Mouse (Mus musculus): ENCODE data around the gene Gm12845.
A peak's percentile ranks its signal among the peaks of the same experiment; 100 is the strongest.
"Not testable (repeated sequence)": the region's sequence is repeated elsewhere in the genome, so short reads cannot be mapped to it uniquely, and the experiment has no call there.

The Gm12845 gene

GRCm38 (mm10) chr4:117724112-117724511 lies at the start of gene Gm12845:
Gene Gm12845 (plus strand): TSS chr4:117724412.
- DNase-seq (ENCODE audit: extremely low read depth, low read depth), result no peak

GRCm38 (mm10) chr4:117676903-117677302 lies 47.3 kb upstream of the Gm12845 start:
- peak; percentile 48 for DNase-seq (ENCODE audit: extremely low read depth, low read depth)

- peak; percentile 20 for DNase-seq (ENCODE audit: extremely low read depth, low read depth)
Measured at GRCm38 (mm10) chr4:117680963-117681362, 43.2 kb upstream of the Gm12845 start.

- DNase-seq (ENCODE audit: extremely low read depth, low read depth), result peak; percentile 74
Measured at GRCm38 (mm10) chr4:117681931-117682461, 42.2 kb upstream of the Gm12845 start, which contains the start of gene Dmap1. Gene Dmap1 (minus strand): TSS chr4:117682273.

- no peak for DNase-seq (ENCODE audit: extremely low read depth, low read depth)
Measured at GRCm38 (mm10) chr4:117682463-117682862, 41.7 kb upstream of the Gm12845 start.

GRCm38 (mm10) chr4:117683048-117683768 lies 41.0 kb upstream of the Gm12845 start:
- no peak for DNase-seq (ENCODE audit: extremely low read depth, low read depth)

GRCm38 (mm10) chr4:117686354-117686753 lies 37.9 kb upstream of the Gm12845 start:
- no peak for DNase-seq (ENCODE audit: extremely low read depth, low read depth)

- DNase-seq (ENCODE audit: extremely low read depth, low read depth), result peak; percentile 44
Measured at GRCm38 (mm10) chr4:117705361-117705760, 18.9 kb upstream of the Gm12845 start.

GRCm38 (mm10) chr4:117708780-117709550 lies 15.2 kb upstream of the Gm12845 start:
- no peak for DNase-seq (ENCODE audit: extremely low read depth, low read depth)

- peak; percentile 31 for DNase-seq (ENCODE audit: extremely low read depth, low read depth)
Measured at GRCm38 (mm10) chr4:117712314-117712713, 11.9 kb upstream of the Gm12845 start.

GRCm38 (mm10) chr4:117713303-117714098 lies 10.7 kb upstream of the Gm12845 start:
- DNase-seq (ENCODE audit: extremely low read depth, low read depth), result no peak

- DNase-seq (ENCODE audit: extremely low read depth, low read depth), result no peak
Measured at GRCm38 (mm10) chr4:117731926-117732325, 7.7 kb downstream of the Gm12845 start.

GRCm38 (mm10) chr4:117737559-117737958 lies 13.3 kb downstream of the Gm12845 start:
- peak; percentile 9 for DNase-seq (ENCODE audit: extremely low read depth, low read depth)

- DNase-seq (ENCODE audit: extremely low read depth, low read depth), result not testable (repeated sequence)
Measured at GRCm38 (mm10) chr4:117752469-117752868, 28.3 kb downstream of the Gm12845 start.

- DNase-seq (ENCODE audit: extremely low read depth, low read depth), result no peak
Measured at GRCm38 (mm10) chr4:117760151-117760550, 35.9 kb downstream of the Gm12845 start.

- DNase-seq (ENCODE audit: extremely low read depth, low read depth), result no peak
Measured at GRCm38 (mm10) chr4:117765416-117765815, 41.2 kb downstream of the Gm12845 start, which contains the start of gene Klf17. Gene Klf17 (minus strand): TSS chr4:117765648.

- peak; percentile 46 for DNase-seq (ENCODE audit: extremely low read depth, low read depth)
Measured at GRCm38 (mm10) chr4:117770935-117771334, 46.7 kb downstream of the Gm12845 start.

- DNase-seq (ENCODE audit: extremely low read depth, low read depth), result peak; percentile 70
Measured at GRCm38 (mm10) chr4:117772960-117773359, 48.7 kb downstream of the Gm12845 start.
